Mouse (Mus musculus) heart, embryonic 16.5 days (tissue): ENCODE data around the gene Tmem135. TPM values are rescaled to one million over a fixed set of nuclear protein-coding genes. Genes with fewer than 3 reads are reported as not detected.

Source experiments
- ATAC-seq: fragments of 200-750 bp; cut with Nextera tagmentation; replicated peaks from 2 replicates; pipeline ENCODE4 v1.8.0; 2017; ENCODE audit warnings: moderate number of reproducible peaks; ENCODE audit not compliant: insufficient read depth, low FRiP score; ENCODE audit errors: extremely low read depth
- H3K27ac ChIP-seq: fragments of 300-500 bp; sonication (generic); 2 replicates; pipeline ENCODE4 v1.5.1; 2014; ENCODE audit warnings: mild to moderate bottlenecking, low read length, control low read depth, moderate library complexity
- H3K27me3 ChIP-seq: fragments of 300-500 bp; sonication (generic); 2 replicates; pipeline ENCODE4 v1.6.1; 2014; ENCODE audit warnings: low read length, mixed read lengths; ENCODE audit not compliant: control insufficient read depth, insufficient read depth
- H3K36me3 ChIP-seq: fragments of 300-500 bp; sonication (generic); 2 replicates; pipeline ENCODE4 v1.6.1; 2014; ENCODE audit not compliant: control insufficient read depth, insufficient read depth
- H3K4me1 ChIP-seq: fragments of 300-500 bp; sonication (generic); 2 replicates; pipeline ENCODE4 v1.6.1; 2014; ENCODE audit warnings: low read length, mixed read lengths; ENCODE audit not compliant: control insufficient read depth, insufficient read depth
- H3K4me2 ChIP-seq: fragments of 300-500 bp; sonication (generic); 2 replicates; pipeline ENCODE4 v1.6.1; 2014; ENCODE audit warnings: low read depth, mild to moderate bottlenecking, control low read depth, low read length
- H3K4me3 ChIP-seq: fragments of 300-500 bp; sonication (generic); 2 replicates; pipeline ENCODE4 v1.5.1; 2014; ENCODE audit warnings: mild to moderate bottlenecking, control low read depth, low read length
- H3K9ac ChIP-seq: fragments of 300-500 bp; sonication (generic); 2 replicates; pipeline ENCODE4 v1.6.1; 2014; ENCODE audit warnings: low read length, control low read depth
- H3K9me3 ChIP-seq: fragments of 300-500 bp; sonication (generic); replicated peaks from 2 replicates; pipeline ENCODE4 v1.6.1; 2016; ENCODE audit warnings: low read length; ENCODE audit not compliant: control insufficient read depth
- WGBS: fragments of 180-500 bp; shearing (Covaris S2); extraction: QIAGEN DNeasy Blood & Tissue Kit; methylation state at CpG from one replicate; pipeline ENCODE4 v1.1.7; 2014; 5-methylcytosine and 5-hydroxymethylcytosine counted together
- polyA plus RNA-seq: library from polyadenylated mRNA; unstranded; fragments of >200 nt; fragmentation: Nextera tagmentation; extraction: Ambion mirVana; gene quantifications from 2 replicates; pipeline ENCODE4 v1.2.1, GENCODE M21; 2015

Gene Tmem135
- polyA plus RNA-seq, 1 experiment from 2014 or later = 27.8 TPM

DNA sequence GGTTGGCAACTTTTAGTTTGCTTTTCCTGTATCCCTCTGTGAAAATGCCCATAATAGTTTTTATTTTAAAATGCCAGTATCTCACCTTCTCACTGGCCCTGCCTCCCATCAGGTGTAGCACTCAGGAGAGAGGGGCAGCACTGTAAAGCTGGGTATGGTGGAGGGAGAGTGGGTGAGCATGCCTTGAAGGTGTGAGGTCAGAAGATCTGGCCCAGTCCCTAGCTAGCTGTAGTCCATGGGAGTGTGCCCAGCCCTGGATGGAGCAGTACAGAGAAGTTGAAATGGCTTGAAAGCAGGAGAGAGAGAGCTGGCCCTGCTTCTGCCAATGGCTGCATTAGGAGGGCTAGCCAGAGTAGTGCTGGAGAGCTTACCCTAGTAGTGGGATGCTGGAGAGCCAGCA, 202.1 kb downstream of the Tmem135 start:
- no peaks in the 10 kb centered on the region for H3K36me3 ChIP-seq
- H3K4me1 ChIP-seq = no peaks in the 10 kb centered on the region
- no peaks in the 10 kb centered on the region for H3K27me3 ChIP-seq
- no peak for ATAC-seq
- no peak overlapping the region for H3K9ac ChIP-seq
- no peak overlapping the region for H3K4me3 ChIP-seq
- no peak overlapping the region for H3K27ac ChIP-seq
- H3K4me2 ChIP-seq = no peak overlapping the region
- H3K9me3 ChIP-seq = no peaks in the 10 kb centered on the region

DNA sequence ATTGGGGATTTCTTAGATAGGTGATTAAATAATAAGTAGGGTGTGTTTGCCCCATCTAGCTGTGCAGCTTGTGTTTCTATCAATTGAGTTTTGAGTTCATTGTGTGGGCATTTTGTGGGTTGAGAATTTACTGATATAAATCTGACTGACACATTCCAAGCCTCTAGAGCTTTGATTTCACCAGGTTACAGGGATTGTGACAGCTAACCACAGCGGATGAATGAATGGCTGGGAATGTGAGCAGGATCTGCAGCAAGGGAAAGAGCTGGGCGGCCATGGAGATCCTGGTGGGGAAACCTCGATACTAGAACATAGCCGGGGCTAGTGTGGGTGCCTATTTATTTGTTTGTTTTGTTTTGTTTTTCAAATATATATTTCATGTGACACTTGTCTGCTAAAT, 205.5 kb downstream of the Tmem135 start:
- Histone ChIP-seq H3K4me1 (no peaks in the 10 kb centered on the region), H3K27me3 (no peaks in the 10 kb centered on the region), H3K9me3 (no peaks in the 10 kb centered on the region), H3K27ac (no peak overlapping the region), H3K9ac (no peak overlapping the region), H3K36me3 (no peaks in the 10 kb centered on the region), H3K4me2 (no peak overlapping the region), H3K4me3 (no peak overlapping the region)
- no peak for ATAC-seq
- WGBS = 83% methylated on average over 4 of the region's 4 CpGs

DNA sequence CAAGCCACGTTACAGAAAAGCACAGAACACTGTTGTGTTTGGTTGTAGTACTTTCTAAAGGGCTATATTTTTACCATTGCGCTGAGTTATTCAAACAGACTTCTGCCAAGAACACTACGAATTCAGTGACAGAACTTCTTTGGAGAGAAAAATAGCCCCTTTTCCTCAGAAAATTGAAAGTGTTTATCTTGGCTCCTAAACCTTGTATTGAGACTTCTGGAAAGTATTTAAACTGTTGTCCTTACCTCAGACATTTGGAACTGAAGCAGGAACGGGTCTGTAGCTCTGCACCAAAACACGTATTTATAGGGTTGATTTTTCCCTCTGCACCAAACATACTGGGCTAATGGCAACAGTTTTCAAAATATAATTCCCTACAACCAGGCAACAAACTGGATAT, 210.6 kb downstream of the Tmem135 start:
- H3K36me3 ChIP-seq = no peaks in the 10 kb centered on the region
- peaks cover 3% of the 10 kb centered on the region; the same call in 1 of the 2 replicates for H3K4me1 ChIP-seq
- WGBS = 69% methylated on average over 5 of the region's 5 CpGs
- no peak overlapping the region for H3K4me3 ChIP-seq
- H3K27ac ChIP-seq = no peak overlapping the region; the same call in 1 of the 2 replicates
- no peak overlapping the region for H3K4me2 ChIP-seq
- no peak overlapping the region for H3K9ac ChIP-seq
- H3K27me3 ChIP-seq = no peaks in the 10 kb centered on the region
- ATAC-seq = no peak
- no peaks in the 10 kb centered on the region for H3K9me3 ChIP-seq

DNA sequence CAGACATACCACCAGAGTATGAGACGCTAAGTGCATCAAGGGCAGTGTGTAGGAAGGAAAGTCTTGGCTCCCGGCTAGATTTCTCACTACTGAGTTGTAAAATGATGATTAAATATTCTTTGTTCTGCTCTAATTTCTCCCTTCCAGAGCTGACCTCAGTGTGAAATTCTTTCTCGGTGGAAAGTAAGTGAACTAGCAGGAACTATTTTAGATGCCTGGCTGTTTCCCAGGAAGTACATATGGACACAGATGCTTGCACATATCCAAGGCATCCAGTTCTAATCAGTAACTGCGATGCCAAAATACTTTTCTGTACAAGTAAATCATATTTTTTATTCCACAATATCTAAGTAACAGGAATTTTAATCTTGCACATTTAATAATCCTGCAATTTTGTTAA, 220.1 kb downstream of the Tmem135 start:
- ATAC-seq = no peak; the same call in 1 of the 2 replicates
- no peaks in the 10 kb centered on the region for H3K9me3 ChIP-seq
- H3K4me3 ChIP-seq = no peak overlapping the region
- H3K27ac ChIP-seq = peak overlapping the region; percentile 10; the same call in 1 of the 2 replicates
- WGBS = 40% methylated on average over 4 of the region's 4 CpGs
- H3K36me3 ChIP-seq = no peaks in the 10 kb centered on the region
- no peak overlapping the region for H3K4me2 ChIP-seq
- no peak overlapping the region for H3K9ac ChIP-seq
- no peaks in the 10 kb centered on the region for H3K27me3 ChIP-seq
- peaks cover 12% of the 10 kb centered on the region; the same call in 1 of the 2 replicates for H3K4me1 ChIP-seq

DNA sequence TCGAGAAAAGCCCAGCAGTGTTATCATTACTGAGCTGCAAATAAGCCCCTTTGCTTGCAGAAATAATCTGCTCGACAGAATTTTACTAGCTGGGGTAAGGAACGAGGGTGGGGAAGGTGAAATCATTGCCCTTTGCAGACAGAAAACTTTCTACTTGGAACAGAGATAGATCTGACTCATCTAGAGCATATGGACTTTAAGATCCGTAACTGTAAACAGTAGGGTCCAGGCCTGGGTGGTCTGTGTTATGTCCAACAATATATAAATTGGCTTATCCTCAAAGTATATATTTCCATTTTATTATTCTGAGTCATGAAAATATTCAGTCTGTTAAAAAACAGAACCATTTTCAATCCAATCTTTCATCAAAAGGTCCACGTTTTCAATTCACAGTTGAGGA, 221.1 kb downstream of the Tmem135 start:
- 61% methylated on average over 5 of the region's 5 CpGs for WGBS

DNA sequence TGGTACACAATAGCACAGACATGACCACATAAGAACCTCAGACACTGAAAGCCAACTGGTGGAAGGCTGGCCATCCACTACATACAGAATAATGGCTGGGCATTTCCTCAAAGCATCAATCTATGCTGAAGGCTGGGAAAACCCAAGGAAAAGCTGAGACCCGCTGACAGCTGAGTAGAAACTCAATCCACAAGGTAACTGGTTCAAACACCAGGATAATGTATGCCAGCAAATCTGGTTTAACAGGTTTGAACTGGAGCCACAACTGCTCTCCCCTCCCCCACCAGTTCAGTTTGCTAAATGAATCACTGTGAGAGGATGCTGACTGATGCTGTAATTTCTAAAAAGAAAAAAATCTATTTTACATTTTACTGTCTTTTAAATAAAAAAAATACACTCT, 222.7 kb downstream of the Tmem135 start:
- H3K27me3 ChIP-seq = no peaks in the 10 kb centered on the region
- ATAC-seq = no peak
- H3K4me3 ChIP-seq = no peak overlapping the region
- WGBS = 64% methylated on average over 1 of the region's 1 CpGs
- no peak overlapping the region for H3K27ac ChIP-seq
- H3K9ac ChIP-seq = no peak overlapping the region
- H3K36me3 ChIP-seq = no peaks in the 10 kb centered on the region
- peaks cover 15% of the 10 kb centered on the region for H3K4me1 ChIP-seq
- H3K4me2 ChIP-seq = no peak overlapping the region
- H3K9me3 ChIP-seq = no peaks in the 10 kb centered on the region

More for the DNA sequence above, 221.1 kb downstream of the Tmem135 start:
- Histone ChIP-seq H3K36me3 (no peaks in the 10 kb centered on the region), H3K27ac (no peak overlapping the region), H3K9ac (no peak overlapping the region), H3K4me2 (no peak overlapping the region), H3K9me3 (no peaks in the 10 kb centered on the region), H3K4me3 (no peak overlapping the region), H3K27me3 (no peaks in the 10 kb centered on the region), H3K4me1 (peaks cover 12% of the 10 kb centered on the region)
- no peak for ATAC-seq

DNA sequence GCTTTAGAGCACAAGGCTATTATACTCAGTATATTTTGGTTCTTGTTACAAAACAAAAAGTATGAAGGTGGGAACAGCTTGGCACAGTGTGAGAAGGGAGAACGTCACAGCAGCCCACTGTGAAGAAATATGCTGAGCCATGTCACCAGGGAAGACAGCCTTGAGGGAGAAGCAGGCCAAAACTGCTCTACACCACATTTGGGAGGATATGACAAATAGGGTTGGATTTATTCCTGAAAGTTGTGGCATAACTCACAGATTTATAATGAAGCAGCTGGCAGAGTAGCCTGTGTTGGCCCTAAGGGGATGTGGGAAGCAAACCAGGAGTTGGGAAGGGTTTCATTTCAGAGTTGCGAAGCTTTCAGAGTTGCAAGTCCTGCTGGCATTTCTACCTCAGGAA, 225.4 kb downstream of the Tmem135 start:
- Histone ChIP-seq H3K27ac (no peak overlapping the region), H3K27me3 (no peaks in the 10 kb centered on the region), H3K36me3 (no peaks in the 10 kb centered on the region), H3K4me2 (no peak overlapping the region), H3K9me3 (no peaks in the 10 kb centered on the region), H3K9ac (no peak overlapping the region), H3K4me1 (peaks cover 9% of the 10 kb centered on the region), H3K4me3 (no peak overlapping the region)
- 78% methylated on average over 2 of the region's 2 CpGs for WGBS
- ATAC-seq = no peak

DNA sequence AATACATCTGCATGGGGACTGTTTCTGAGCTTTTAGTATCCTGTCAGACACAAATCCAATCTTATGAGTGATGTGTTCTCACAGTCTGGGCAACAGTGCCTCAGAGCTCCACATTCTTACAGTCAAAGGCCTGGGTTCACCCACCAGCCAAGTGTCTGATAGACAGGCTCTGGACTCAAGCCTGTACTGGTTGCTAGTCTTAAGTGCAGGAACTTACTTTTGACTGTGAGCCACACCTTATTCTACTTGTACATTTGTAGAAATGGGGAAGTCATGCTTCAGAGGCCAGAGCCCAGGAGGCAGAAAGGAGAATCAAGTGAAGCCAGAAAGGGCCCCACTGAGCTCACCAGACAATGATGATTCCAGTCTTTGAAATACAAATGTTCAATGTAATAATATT, 226.1 kb downstream of the Tmem135 start:
- Histone ChIP-seq H3K27ac (no peak overlapping the region), H3K4me1 (peaks cover 9% of the 10 kb centered on the region), H3K9me3 (no peaks in the 10 kb centered on the region), H3K4me3 (no peak overlapping the region), H3K4me2 (no peak overlapping the region), H3K36me3 (no peaks in the 10 kb centered on the region), H3K27me3 (no peaks in the 10 kb centered on the region), H3K9ac (no peak overlapping the region)
- ATAC-seq = no peak

DNA sequence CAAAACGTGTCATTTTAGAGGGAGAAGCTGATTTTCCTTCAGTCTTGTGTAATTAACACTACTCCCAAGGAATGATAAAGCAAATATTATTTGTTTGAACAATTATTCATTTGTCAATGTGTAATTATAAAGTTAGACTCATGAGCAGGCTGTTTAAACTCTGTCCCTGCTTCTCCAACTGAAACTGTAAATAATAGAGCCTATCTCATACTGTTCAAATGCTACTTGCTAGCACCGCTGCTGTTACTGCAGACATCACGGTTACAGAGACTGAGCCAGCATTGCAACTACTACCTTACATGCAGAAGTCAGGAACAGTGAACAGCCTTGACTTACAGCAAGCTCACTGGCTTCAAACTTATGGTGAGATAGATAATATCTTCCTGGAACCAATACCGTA, 229.6 kb downstream of the Tmem135 start:
- Histone ChIP-seq H3K27ac (no peak overlapping the region), H3K9ac (no peak overlapping the region), H3K36me3 (no peaks in the 10 kb centered on the region), H3K4me2 (no peak overlapping the region), H3K4me1 (peaks cover 3% of the 10 kb centered on the region; the same call in 1 of the 2 replicates), H3K4me3 (no peak overlapping the region), H3K9me3 (no peaks in the 10 kb centered on the region), H3K27me3 (no peaks in the 10 kb centered on the region)
- ATAC-seq = no peak
- 77% methylated on average over 4 of the region's 4 CpGs for WGBS

DNA sequence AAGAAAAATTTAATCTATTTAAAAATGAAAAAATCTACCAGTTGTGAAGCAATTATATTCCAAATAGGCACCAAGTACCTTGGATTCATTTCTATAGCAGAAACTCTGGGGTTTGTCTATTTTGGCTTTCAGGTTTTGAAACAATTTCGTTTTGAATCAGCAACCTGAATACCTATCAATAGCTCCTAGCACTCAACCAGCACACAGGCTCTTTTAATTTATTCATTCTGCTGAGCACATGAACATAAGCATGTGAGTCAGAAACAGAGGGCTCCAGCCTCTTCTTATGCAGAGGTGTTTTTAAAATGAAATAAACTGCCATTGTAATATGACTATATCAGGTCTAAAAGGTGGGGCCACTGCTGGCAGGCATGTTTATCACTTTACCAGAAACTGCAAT, 231.0 kb downstream of the Tmem135 start:
- Histone ChIP-seq H3K9me3 (no peaks in the 10 kb centered on the region), H3K27me3 (no peaks in the 10 kb centered on the region), H3K4me1 (peaks cover 3% of the 10 kb centered on the region; the same call in 1 of the 2 replicates), H3K36me3 (no peaks in the 10 kb centered on the region), H3K4me3 (no peak overlapping the region), H3K27ac (no peak overlapping the region), H3K9ac (no peak overlapping the region), H3K4me2 (no peak overlapping the region)
- no peak for ATAC-seq
- 80% methylated on average over 1 of the region's 1 CpGs for WGBS
